8 mouse cellular contexts compared by ENCODE assay signal in the genomic region with DNA sequence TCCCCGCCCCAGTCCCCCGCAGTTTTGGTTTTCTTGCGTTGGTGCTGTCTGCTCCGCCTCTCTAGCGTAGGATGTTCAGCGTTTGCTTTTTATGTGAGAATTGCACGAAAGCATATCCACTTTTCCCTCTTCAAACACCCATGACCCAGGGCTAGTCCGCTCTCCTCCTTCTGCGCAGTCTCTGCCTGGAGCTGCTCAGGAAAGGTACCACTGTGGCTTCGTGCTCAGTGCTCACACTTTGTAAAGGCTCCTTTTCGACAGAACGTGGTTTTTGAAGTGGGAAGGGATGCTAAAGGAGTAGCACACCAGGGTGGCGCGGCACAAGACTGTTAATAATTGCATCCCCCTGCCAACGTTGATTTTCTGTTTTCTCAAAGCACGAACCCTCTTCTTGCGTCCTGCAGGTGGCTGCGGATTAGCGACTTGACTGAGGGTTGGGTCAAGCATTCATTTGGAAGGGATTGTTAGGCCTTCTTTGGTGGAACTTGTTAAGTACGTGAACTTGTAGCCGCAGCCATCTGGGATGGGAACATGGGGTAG. TPM values are rescaled to one million over a fixed set of nuclear protein-coding genes. Genes with fewer than 3 reads are reported as not detected.
DNase-seq lines count a peak whose midpoint lies in the region; ATAC-seq and TF ChIP-seq lines count a peak whose summit lies in the region.

No protein-coding gene starts in this region.

- peak overlapping the region; percentile 83 for H3K4me3 ChIP-seq in lung, embryonic 15.5 days
- H3K4me3 ChIP-seq in embryonic facial prominence, embryonic 15.5 days (replicated peaks), result peak overlapping the region; percentile 75
- H3K4me3 ChIP-seq in limb, embryonic 12.5 days (replicated peaks), result peak overlapping the region; percentile 62
- H3K4me3 ChIP-seq in olfactory bulb, adult 2 months (ENCODE audit: insufficient read depth, low read depth, low read length), result peak overlapping the region; percentile 55

- 0 out of 2 replicates have a peak, but pooled peaks have one; percentile 3 for TF ChIP-seq POLR2A in olfactory bulb, adult 2 months (IDR thresholded peaks at IDR 0.05; ENCODE audit: insufficient read depth, low read depth, low read length)

- H3K27ac ChIP-seq in lung, embryonic 15.5 days, result peak overlapping the region; percentile 99
- H3K27ac ChIP-seq in embryonic facial prominence, embryonic 15.5 days (replicated peaks), result peak overlapping the region; percentile 100
- H3K27ac ChIP-seq in limb, embryonic 12.5 days, result peak overlapping the region; percentile 92
- peak overlapping the region; percentile 99 for H3K27ac ChIP-seq in olfactory bulb, adult 2 months (ENCODE audit: insufficient read depth, low read depth, low read length)

- DNase-seq in lung, postnatal 36 days, result no peak
- no peak for DNase-seq in right cerebral cortex, postnatal 25 days
- no peak for DNase-seq in gastrocnemius, adult 18-20 months (ENCODE audit: low spot score)
- DNase-seq in thymus, postnatal 10 days (ENCODE audit: low spot score in 2 of 2), result no peak

- peak; percentile 1 for ATAC-seq in lung, embryonic 15.5 days (ENCODE audit: borderline replicate concordance, extremely low read depth, low FRiP score, low TSS enrichment)
- no peak for ATAC-seq in embryonic facial prominence, embryonic 15.5 days (ENCODE audit: insufficient number of reproducible peaks, low FRiP score, low TSS enrichment, low read depth)
- ATAC-seq in limb, embryonic 12.5 days (ENCODE audit: insufficient number of reproducible peaks, insufficient read depth, low FRiP score, low TSS enrichment, low read depth), result peak; percentile 79

- H3K9ac ChIP-seq in lung, embryonic 15.5 days, result peak overlapping the region; percentile 64
- peak overlapping the region; percentile 27 for H3K9ac ChIP-seq in embryonic facial prominence, embryonic 15.5 days
- peak overlapping the region; percentile 59 for H3K9ac ChIP-seq in limb, embryonic 12.5 days (replicated peaks)

- WGBS in lung, embryonic 15.5 days, result 1% methylated on average over 21 of the region's 21 CpGs
- WGBS in embryonic facial prominence, embryonic 15.5 days, result under 1% methylated on average over 21 of the region's 21 CpGs
- under 1% methylated on average over 21 of the region's 21 CpGs for WGBS in limb, embryonic 12.5 days
- WGBS in olfactory bulb, adult 2 months, result under 1% methylated on average over 21 of the region's 21 CpGs

- 0 out of 2 replicates have a peak, but pooled peaks have one; percentile 13 for TF ChIP-seq CTCF in olfactory bulb, adult 2 months (IDR thresholded peaks at IDR 0.05; ENCODE audit: insufficient read depth, low read depth, low read length)

- H3K27me3 ChIP-seq in lung, embryonic 15.5 days, result no peaks in the 10 kb centered on the region
- no peaks in the 10 kb centered on the region for H3K27me3 ChIP-seq in embryonic facial prominence, embryonic 15.5 days
- H3K27me3 ChIP-seq in limb, embryonic 12.5 days, result no peaks in the 10 kb centered on the region

- H3K9me3 ChIP-seq in lung, embryonic 15.5 days, result no peaks in the 10 kb centered on the region
- H3K9me3 ChIP-seq in embryonic facial prominence, embryonic 15.5 days (replicated peaks), result no peaks in the 10 kb centered on the region
- H3K9me3 ChIP-seq in limb, embryonic 12.5 days, result no peaks in the 10 kb centered on the region

- H3K36me3 ChIP-seq in lung, embryonic 15.5 days, result peaks cover 12% of the 10 kb centered on the region; the same call in 1 of the 2 replicates
- peaks cover 15% of the 10 kb centered on the region; the same call in 1 of the 2 replicates for H3K36me3 ChIP-seq in embryonic facial prominence, embryonic 15.5 days
- peaks cover 24% of the 10 kb centered on the region for H3K36me3 ChIP-seq in limb, embryonic 12.5 days

- peak overlapping the region; percentile 74 for H3K4me2 ChIP-seq in lung, embryonic 15.5 days
- H3K4me2 ChIP-seq in embryonic facial prominence, embryonic 15.5 days (replicated peaks), result peak overlapping the region; percentile 61
- peak overlapping the region; percentile 84 for H3K4me2 ChIP-seq in limb, embryonic 12.5 days

- H3K4me1 ChIP-seq in lung, embryonic 15.5 days, result peaks cover 16% of the 10 kb centered on the region
- peaks cover 13% of the 10 kb centered on the region for H3K4me1 ChIP-seq in embryonic facial prominence, embryonic 15.5 days
- peaks cover 16% of the 10 kb centered on the region for H3K4me1 ChIP-seq in limb, embryonic 12.5 days (replicated peaks)
- peaks cover 13% of the 10 kb centered on the region for H3K4me1 ChIP-seq in olfactory bulb, adult 2 months (ENCODE audit: control insufficient read depth, insufficient read depth, low read length)

RNA-seq across cellular contexts. Expression of gene Anapc16, which starts 0.3 kb away (rescaled TPM):
- polyA plus RNA-seq in lung, embryonic 15.5 days (2015; fragmentation: Nextera tagmentation; extraction: Ambion mirVana), result 109 and 112 TPM in 2 replicates
- 107 and 113 TPM in 2 replicates for polyA plus RNA-seq in embryonic facial prominence, embryonic 15.5 days (2015; fragmentation: Nextera tagmentation; extraction: Ambion mirVana)
- polyA plus RNA-seq in limb, embryonic 12.5 days (2016; fragmentation: Nextera tagmentation; extraction: Ambion mirVana), result 126 and 132 TPM in 2 replicates
- not detected in 2 replicates for polyA plus RNA-seq in olfactory bulb, adult 2 months (2012; ENCODE audit: insufficient read depth, insufficient read length, low replicate concordance, missing spikeins)
- total RNA-seq in gastrocnemius, adult 18-20 months (2021), result 10 to 100 TPM; 43.7 to 43.9 TPM

RNA-seq across cellular contexts. Expression of gene Ascc1, which starts 0.7 kb away (rescaled TPM):
- 42.4 and 45.2 TPM in 2 replicates for polyA plus RNA-seq in lung, embryonic 15.5 days (2015; fragmentation: Nextera tagmentation; extraction: Ambion mirVana)
- polyA plus RNA-seq in embryonic facial prominence, embryonic 15.5 days (2015; fragmentation: Nextera tagmentation; extraction: Ambion mirVana), result 44.1 and 47.8 TPM in 2 replicates
- polyA plus RNA-seq in limb, embryonic 12.5 days (2016; fragmentation: Nextera tagmentation; extraction: Ambion mirVana), result 44.2 and 46.7 TPM in 2 replicates
- polyA plus RNA-seq in olfactory bulb, adult 2 months (2012; ENCODE audit: insufficient read depth, insufficient read length, low replicate concordance, missing spikeins), result not detected in 2 replicates
- total RNA-seq in gastrocnemius, adult 18-20 months (2021), result 10 to 100 TPM; 14.2 to 15.3 TPM

RNA-seq across cellular contexts. Expression of gene Ddit4, which starts 51.6 kb away (rescaled TPM):
- 43.2 and 49.6 TPM in 2 replicates for polyA plus RNA-seq in lung, embryonic 15.5 days (2015; fragmentation: Nextera tagmentation; extraction: Ambion mirVana)
- 83.3 and 89.1 TPM in 2 replicates for polyA plus RNA-seq in embryonic facial prominence, embryonic 15.5 days (2015; fragmentation: Nextera tagmentation; extraction: Ambion mirVana)
- polyA plus RNA-seq in limb, embryonic 12.5 days (2016; fragmentation: Nextera tagmentation; extraction: Ambion mirVana), result 90.7 and 91.8 TPM in 2 replicates
- 264 TPM in 1 of 2 replicates, not detected in the other for polyA plus RNA-seq in olfactory bulb, adult 2 months (2012; ENCODE audit: insufficient read depth, insufficient read length, low replicate concordance, missing spikeins)
- 100 to 1,000 TPM in 1 of 2 experiments, 1 to 10 TPM in 1; 8.1 to 202 TPM for total RNA-seq in gastrocnemius, adult 18-20 months (2021)

Comparison
In these comparisons a context has a peak if more than half of its experiments do, and no peak if none do; other contexts are left out.
1. RNA of gene Ascc1, which starts 0.7 kb away (polyA plus RNA-seq): 44.1 to 47.8 TPM in embryonic facial prominence, embryonic 15.5 days, 44.2 to 46.7 TPM in limb, embryonic 12.5 days and 42.4 to 45.2 TPM in lung, embryonic 15.5 days; not detected in olfactory bulb, adult 2 months; every median in the first group is over 10 times any median in the second.
2. Peak in every context shown above with its lines, with median percentiles within 50 percentile points of each other: H3K27ac ChIP-seq, H3K4me2 ChIP-seq, H3K4me3 ChIP-seq and H3K9ac ChIP-seq.